Mouse (Mus musculus) embryonic facial prominence, embryonic 11.5 days (tissue): ENCODE measurements around the gene Olfr572. TPM values are rescaled to one million over a fixed set of nuclear protein-coding genes. Genes with fewer than 3 reads are reported as not detected.

Experiments
- ATAC-seq: fragments of 200-750 bp; cut with Nextera tagmentation; replicated peaks from 2 replicates; pipeline ENCODE4 v1.8.0; 2017; ENCODE audit warnings: low read depth; ENCODE audit not compliant: insufficient number of reproducible peaks, low FRiP score, low TSS enrichment
- DNase-seq: peaks from one replicate; pipeline ENCODE4 v3.0.0-alpha.2; 2015; ENCODE audit warnings: low spot score
- H3K27ac ChIP-seq: fragments of 300-500 bp; sonication (generic); replicated peaks from 2 replicates; pipeline ENCODE4 v1.5.1; 2014; ENCODE audit warnings: mild to moderate bottlenecking, low read depth, low read length, control low read depth
- H3K27me3 ChIP-seq: fragments of 300-500 bp; sonication (generic); 2 replicates; pipeline ENCODE4 v1.6.1; 2014; ENCODE audit warnings: mild to moderate bottlenecking, low read length, moderate library complexity, mixed read lengths; ENCODE audit not compliant: control insufficient read depth, insufficient read depth
- H3K36me3 ChIP-seq: fragments of 300-500 bp; sonication (generic); replicated peaks from 2 replicates; pipeline ENCODE4 v1.6.1; 2014; ENCODE audit warnings: low read depth, mild to moderate bottlenecking, low read length, moderate library complexity, mixed read lengths; ENCODE audit not compliant: control insufficient read depth, insufficient read depth
- H3K4me1 ChIP-seq: fragments of 300-500 bp; sonication (generic); 2 replicates; pipeline ENCODE4 v1.6.1; 2014; ENCODE audit warnings: low read length, mixed read lengths; ENCODE audit not compliant: control insufficient read depth, insufficient read depth
- H3K4me2 ChIP-seq: fragments of 300-500 bp; sonication (generic); 2 replicates; pipeline ENCODE4 v1.6.1; 2014; ENCODE audit warnings: low read depth, mild to moderate bottlenecking, control low read depth, low read length, moderate library complexity
- H3K4me3 ChIP-seq: fragments of 300-500 bp; sonication (generic); 2 replicates; pipeline ENCODE4 v1.5.1; 2014; ENCODE audit warnings: low read depth, low read length, control low read depth
- H3K9ac ChIP-seq: fragments of 300-500 bp; sonication (generic); replicated peaks from 2 replicates; pipeline ENCODE4 v1.6.1; 2014; ENCODE audit warnings: mild to moderate bottlenecking, control low read depth, low read length
- H3K9me3 ChIP-seq: fragments of 300-500 bp; sonication (generic); replicated peaks from 2 replicates; pipeline ENCODE4 v1.6.1; 2016; ENCODE audit warnings: mild to moderate bottlenecking, low read length, inconsistent platforms, mixed read lengths; ENCODE audit not compliant: control insufficient read depth
- WGBS: fragments of 180-500 bp; shearing (Covaris S2); extraction: QIAGEN DNeasy Blood & Tissue Kit; methylation state at CpG from one replicate; pipeline ENCODE4 v1.1.7; 2014; 5-methylcytosine and 5-hydroxymethylcytosine counted together
- polyA plus RNA-seq: library from polyadenylated mRNA; unstranded; fragments of >200 nt; fragmentation: Nextera tagmentation; extraction: Ambion mirVana; gene quantifications from 2 replicates; pipeline ENCODE4 v1.2.1, GENCODE M21; 2014

The Olfr572 gene
- not detected in 2 replicates for polyA plus RNA-seq

GRCm38 (mm10) chr7:102924109-102924508, at the start of gene Olfr572:
TSS of gene Olfr572 (plus strand) at chr7:102924409.
- WGBS, result 53% methylated on average over 1 of the region's 1 CpGs
- Histone ChIP-seq H3K4me1 (no peaks in the 10 kb centered on the region), H3K4me2 (no peak within 1 kb of the TSS), H3K9ac (no peak within 1 kb of the TSS), H3K4me3 (no peak within 1 kb of the TSS), H3K27me3 (no peaks in the 10 kb centered on the region), H3K9me3 (no peaks in the 10 kb centered on the region), H3K36me3 (no peaks in the 10 kb centered on the region), H3K27ac (no peak within 1 kb of the TSS)
- ATAC-seq (no peak), DNase-seq (no peak)

DNA sequence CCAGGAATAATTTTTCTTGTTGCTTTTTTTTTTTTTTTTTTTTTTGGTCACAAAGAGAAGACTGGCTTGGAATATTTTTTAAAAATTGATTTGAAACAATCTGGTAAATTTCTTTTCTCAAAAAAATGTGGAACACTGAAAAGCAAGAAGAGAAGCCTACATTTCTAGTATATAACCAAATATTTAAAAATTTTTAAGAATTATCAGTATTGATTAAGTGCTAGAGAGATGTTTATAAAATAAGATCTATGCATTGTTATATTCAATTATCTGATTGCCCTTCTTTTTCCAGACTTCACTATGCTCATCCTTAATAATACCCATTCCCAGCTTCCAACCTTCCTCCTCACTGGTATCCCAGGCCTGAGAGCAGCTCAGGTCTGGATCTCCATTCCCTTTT, 47.4 kb upstream of the Olfr572 start, which contains the start of gene Olfr568:
Gene Olfr568 (plus strand): TSS at position 301 of the 400 bp plus-strand sequence.
- ATAC-seq (no peak), DNase-seq (no peak)
- Histone ChIP-seq H3K9me3 (no peaks in the 10 kb centered on the region), H3K4me2 (no peak within 1 kb of the TSS), H3K27ac (no peak within 1 kb of the TSS), H3K27me3 (no peaks in the 10 kb centered on the region), H3K9ac (no peak within 1 kb of the TSS), H3K36me3 (no peaks in the 10 kb centered on the region), H3K4me1 (no peaks in the 10 kb centered on the region), H3K4me3 (no peak within 1 kb of the TSS)

DNA sequence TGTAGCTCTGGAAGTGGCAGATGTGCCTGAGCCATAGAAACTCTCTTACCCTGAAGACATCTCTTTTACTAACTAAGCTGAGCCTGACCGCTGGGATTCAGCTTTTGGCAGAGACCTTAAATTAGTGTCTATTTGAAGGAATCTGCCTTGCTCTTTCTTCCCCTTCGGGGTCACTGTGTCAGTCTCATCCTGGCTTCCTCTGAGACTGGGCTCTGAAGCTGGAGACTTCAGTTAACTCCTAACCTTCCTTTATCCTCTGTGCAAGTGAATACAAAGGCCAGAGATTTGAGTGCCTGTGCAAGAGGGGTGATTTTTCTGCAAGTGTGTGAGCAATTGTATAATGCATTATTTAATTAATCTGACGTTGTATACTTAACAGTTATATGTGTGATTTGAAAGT, 33.4 kb upstream of the Olfr572 start, which contains the start of gene Olfr569:
Gene Olfr569 (minus strand): TSS at position 101 of the 400 bp plus-strand sequence.
- 57% methylated on average over 3 of the region's 3 CpGs for WGBS
- H3K27me3 ChIP-seq, result no peaks in the 10 kb centered on the region
- ATAC-seq, result no peak

DNA sequence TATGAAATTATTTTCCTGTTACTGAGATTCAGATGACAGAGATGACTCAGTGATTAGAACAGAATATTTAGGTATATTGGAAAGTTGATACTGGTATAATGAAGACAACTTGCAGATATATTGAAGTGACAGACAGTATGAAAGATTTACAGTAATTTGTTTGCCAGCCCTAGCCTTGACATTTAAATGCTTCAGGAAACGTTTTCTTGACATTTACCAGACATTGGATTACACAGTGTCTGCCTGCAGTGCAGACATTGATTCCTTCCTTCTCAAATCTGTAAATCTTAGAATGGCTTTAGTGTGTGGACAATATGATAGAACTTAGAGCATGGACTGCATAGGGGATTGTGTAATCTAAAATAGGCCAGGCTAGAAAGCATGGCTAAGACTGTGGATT, 8.9 kb upstream of the Olfr572 start:
- H3K27ac ChIP-seq, result no peak overlapping the region
- ATAC-seq (no peak), DNase-seq (no peak)
- H3K9ac ChIP-seq, result no peak overlapping the region
- H3K4me2 ChIP-seq, result no peak overlapping the region
- no peaks in the 10 kb centered on the region for H3K4me1 ChIP-seq
- H3K9me3 ChIP-seq, result no peaks in the 10 kb centered on the region
- no peaks in the 10 kb centered on the region for H3K27me3 ChIP-seq
- no peak overlapping the region for H3K4me3 ChIP-seq
- no peaks in the 10 kb centered on the region for H3K36me3 ChIP-seq
- WGBS, result 45% methylated on average over 1 of the region's 1 CpGs

More for the DNA sequence above, 33.4 kb upstream of the Olfr572 start, which contains the start of gene Olfr569:
- Histone ChIP-seq H3K4me2 (no peak within 1 kb of the TSS), H3K9me3 (no peaks in the 10 kb centered on the region), H3K36me3 (no peaks in the 10 kb centered on the region), H3K9ac (no peak within 1 kb of the TSS), H3K4me3 (no peak within 1 kb of the TSS), H3K4me1 (no peaks in the 10 kb centered on the region), H3K27ac (no peak within 1 kb of the TSS)
- DNase-seq, result no peak

DNA sequence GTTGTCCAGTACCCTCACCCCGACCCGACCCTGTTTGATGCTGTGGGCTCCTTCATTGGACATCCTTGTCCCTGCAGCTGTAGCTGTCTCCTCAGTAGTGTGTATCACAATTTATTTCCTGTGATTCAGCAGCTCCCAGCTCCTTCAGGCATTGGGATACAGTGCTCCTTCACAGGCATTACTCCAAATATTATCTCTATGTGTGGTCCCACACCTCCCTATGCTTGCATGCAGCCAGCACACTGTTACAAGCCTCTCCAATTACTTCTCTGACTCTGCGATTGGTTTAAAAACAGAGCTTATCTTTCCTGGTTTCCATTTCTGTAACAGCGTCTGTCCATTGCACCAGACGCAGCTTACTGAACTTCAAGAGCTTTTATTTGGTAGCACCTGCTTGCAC, 7.8 kb upstream of the Olfr572 start:
- H3K36me3 ChIP-seq, result no peaks in the 10 kb centered on the region
- H3K4me3 ChIP-seq, result no peak overlapping the region
- H3K27ac ChIP-seq, result no peak overlapping the region
- H3K4me2 ChIP-seq, result no peak overlapping the region
- ATAC-seq (no peak), DNase-seq (no peak)
- no peaks in the 10 kb centered on the region for H3K9me3 ChIP-seq
- WGBS, result 70% methylated on average over 5 of the region's 5 CpGs
- H3K4me1 ChIP-seq, result no peaks in the 10 kb centered on the region
- H3K9ac ChIP-seq, result no peak overlapping the region
- no peaks in the 10 kb centered on the region for H3K27me3 ChIP-seq

DNA sequence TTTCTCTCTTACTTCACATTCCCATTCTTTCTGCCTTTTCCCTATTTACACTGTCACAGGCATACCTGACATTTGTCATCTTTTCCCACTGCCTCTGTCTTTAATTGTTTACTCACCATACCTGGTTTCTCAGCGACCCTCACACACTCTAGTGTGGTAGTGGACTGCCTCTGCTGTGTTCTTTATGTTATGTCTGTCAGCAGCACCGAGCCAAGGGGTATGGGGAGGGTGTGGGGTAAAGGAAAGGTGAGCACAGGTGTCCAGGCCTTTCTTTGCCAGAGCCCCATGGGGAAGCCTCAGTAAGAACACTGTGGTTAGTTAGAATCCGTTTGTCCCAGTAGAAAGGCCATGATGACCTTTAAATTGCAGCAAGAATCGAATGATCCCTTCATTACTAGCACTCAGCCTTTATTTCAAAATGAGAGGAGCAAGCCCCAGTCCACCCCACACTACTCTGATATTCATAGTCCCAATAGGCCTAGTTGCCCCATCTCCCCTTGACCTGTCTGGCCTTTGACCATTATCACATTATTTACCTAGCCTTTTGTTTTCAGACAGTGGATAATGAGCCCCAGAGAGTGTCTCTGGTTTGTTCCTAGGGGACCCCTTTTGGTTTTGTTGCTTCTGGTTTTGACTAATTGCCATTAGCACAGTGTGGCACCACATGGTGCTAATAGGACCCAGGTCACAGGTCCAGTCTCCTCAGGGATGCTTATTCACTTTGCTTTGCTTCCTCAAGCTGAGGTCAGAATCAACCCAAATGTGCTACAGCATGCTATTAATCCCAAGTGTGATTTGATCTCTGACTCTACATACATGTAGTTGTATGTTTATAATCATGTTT, 7.0 kb upstream of the Olfr572 start, which contains the start of gene Olfr571:
Gene Olfr571 (minus strand): TSS at position 505 of the 844 bp plus-strand sequence.
- no peak within 1 kb of the TSS for H3K9ac ChIP-seq
- H3K36me3 ChIP-seq, result no peaks in the 10 kb centered on the region
- ATAC-seq, result peak; percentile 67; the same call in 1 of the 2 replicates
- H3K4me3 ChIP-seq, result no peak within 1 kb of the TSS
- H3K4me2 ChIP-seq, result no peak within 1 kb of the TSS
- no peaks in the 10 kb centered on the region for H3K4me1 ChIP-seq
- H3K27ac ChIP-seq, result no peak within 1 kb of the TSS
- H3K27me3 ChIP-seq, result no peaks in the 10 kb centered on the region
- WGBS, result 66% methylated on average over 4 of the region's 4 CpGs
- no peak for DNase-seq
- no peaks in the 10 kb centered on the region for H3K9me3 ChIP-seq

DNA sequence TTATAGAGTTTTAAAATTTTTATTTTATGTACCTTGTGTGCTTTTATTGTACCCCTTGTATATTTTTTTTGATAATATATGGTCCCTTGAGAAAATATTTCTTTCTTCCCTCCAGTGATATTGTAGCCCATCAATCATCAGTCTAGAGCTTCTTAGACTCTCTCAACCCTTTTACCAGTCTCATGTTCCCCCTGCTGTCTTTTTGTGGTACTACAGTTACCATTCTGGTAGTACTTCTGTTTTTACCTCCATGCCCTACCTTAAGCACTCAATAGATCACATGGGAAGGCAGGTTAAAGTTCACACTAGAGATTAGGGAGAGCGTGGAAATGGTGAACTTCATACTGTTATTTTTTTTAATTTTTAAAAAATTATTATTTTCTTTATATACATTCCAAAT, 4.6 kb upstream of the Olfr572 start:
- H3K27me3 ChIP-seq, result no peaks in the 10 kb centered on the region
- no peaks in the 10 kb centered on the region for H3K36me3 ChIP-seq
- WGBS, result 9% methylated on average over 1 of the region's 1 CpGs
- no peak overlapping the region for H3K4me3 ChIP-seq
- 0 out of 2 replicates have a peak, but pooled peaks have one; percentile 51 for ATAC-seq
- H3K4me2 ChIP-seq, result no peak overlapping the region
- peak; percentile 82 for DNase-seq
- no peaks in the 10 kb centered on the region for H3K9me3 ChIP-seq
- H3K9ac ChIP-seq, result no peak overlapping the region
- H3K27ac ChIP-seq, result no peak overlapping the region
- no peaks in the 10 kb centered on the region for H3K4me1 ChIP-seq

GRCm38 (mm10) chr7:102927105-102927504, 2.9 kb downstream of the Olfr572 start:
- H3K36me3 ChIP-seq, result no peaks in the 10 kb centered on the region
- no peak overlapping the region for H3K4me3 ChIP-seq
- ATAC-seq (no peak), DNase-seq (no peak)
- H3K9ac ChIP-seq, result no peak overlapping the region
- 81% methylated on average over 3 of the region's 3 CpGs for WGBS
- H3K27me3 ChIP-seq, result no peaks in the 10 kb centered on the region
- no peaks in the 10 kb centered on the region for H3K9me3 ChIP-seq
- no peak overlapping the region for H3K27ac ChIP-seq
- no peaks in the 10 kb centered on the region for H3K4me1 ChIP-seq
- H3K4me2 ChIP-seq, result no peak overlapping the region
